Mouse (Mus musculus) heart, embryonic 16.5 days (tissue): ENCODE measurements around the gene Tfb1m. TPM values are rescaled to one million over a fixed set of nuclear protein-coding genes. Genes with fewer than 3 reads are reported as not detected.
A peak's percentile ranks its signal among the peaks of the same experiment; 100 is the strongest.

Experiments
- ATAC-seq: fragments of 200-750 bp; cut with Nextera tagmentation; replicated peaks from 2 replicates; pipeline ENCODE4 v1.8.0; 2017; ENCODE audit warnings: moderate number of reproducible peaks; ENCODE audit not compliant: insufficient read depth, low FRiP score; ENCODE audit errors: extremely low read depth
- H3K27ac ChIP-seq: fragments of 300-500 bp; sonication (generic); 2 replicates; pipeline ENCODE4 v1.5.1; 2014; ENCODE audit warnings: mild to moderate bottlenecking, low read length, control low read depth, moderate library complexity
- H3K27me3 ChIP-seq: fragments of 300-500 bp; sonication (generic); 2 replicates; pipeline ENCODE4 v1.6.1; 2014; ENCODE audit warnings: low read length, mixed read lengths; ENCODE audit not compliant: control insufficient read depth, insufficient read depth
- H3K36me3 ChIP-seq: fragments of 300-500 bp; sonication (generic); 2 replicates; pipeline ENCODE4 v1.6.1; 2014; ENCODE audit not compliant: control insufficient read depth, insufficient read depth
- H3K4me1 ChIP-seq: fragments of 300-500 bp; sonication (generic); 2 replicates; pipeline ENCODE4 v1.6.1; 2014; ENCODE audit warnings: low read length, mixed read lengths; ENCODE audit not compliant: control insufficient read depth, insufficient read depth
- H3K4me2 ChIP-seq: fragments of 300-500 bp; sonication (generic); 2 replicates; pipeline ENCODE4 v1.6.1; 2014; ENCODE audit warnings: low read depth, mild to moderate bottlenecking, control low read depth, low read length
- H3K4me3 ChIP-seq: fragments of 300-500 bp; sonication (generic); 2 replicates; pipeline ENCODE4 v1.5.1; 2014; ENCODE audit warnings: mild to moderate bottlenecking, control low read depth, low read length
- H3K9ac ChIP-seq: fragments of 300-500 bp; sonication (generic); 2 replicates; pipeline ENCODE4 v1.6.1; 2014; ENCODE audit warnings: low read length, control low read depth
- H3K9me3 ChIP-seq: fragments of 300-500 bp; sonication (generic); replicated peaks from 2 replicates; pipeline ENCODE4 v1.6.1; 2016; ENCODE audit warnings: low read length; ENCODE audit not compliant: control insufficient read depth
- WGBS: fragments of 180-500 bp; shearing (Covaris S2); extraction: QIAGEN DNeasy Blood & Tissue Kit; methylation state at CpG from one replicate; pipeline ENCODE4 v1.1.7; 2014; 5-methylcytosine and 5-hydroxymethylcytosine counted together
- polyA plus RNA-seq: library from polyadenylated mRNA; unstranded; fragments of >200 nt; fragmentation: Nextera tagmentation; extraction: Ambion mirVana; gene quantifications from 2 replicates; pipeline ENCODE4 v1.2.1, GENCODE M21; 2015

Gene Tfb1m
- polyA plus RNA-seq = 15.1 and 15.2 TPM in 2 replicates

- Histone ChIP-seq H3K9me3 (no peaks in the 10 kb centered on the region), H3K9ac (peak within 1 kb of the TSS; percentile 79), H3K27me3 (no peaks in the 10 kb centered on the region), H3K27ac (peak within 1 kb of the TSS; percentile 94), H3K4me2 (peak within 1 kb of the TSS; percentile 93), H3K4me3 (peak within 1 kb of the TSS; percentile 74), H3K4me1 (peaks cover 14% of the 10 kb centered on the region), H3K36me3 (0 out of 2 replicates have a peak, but pooled peaks cover 3% of the 10 kb centered on the region)
- WGBS = under 1% methylated on average over 59 of the region's 60 CpGs
- ATAC-seq = peak; percentile 99
These were observed at the start of gene Tfb1m for GRCm38 (mm10) chr17:3557331-3558311. TSS of gene Tfb1m (minus strand) at chr17:3557781.

- no peak overlapping the region for H3K4me3 ChIP-seq
- no peak overlapping the region for H3K27ac ChIP-seq
These were observed 45.5 kb upstream of the Tfb1m start for GRCm38 (mm10) chr17:3602954-3603672.

GRCm38 (mm10) chr17:3598393-3598792, 40.8 kb upstream of the Tfb1m start:
- Histone ChIP-seq H3K36me3 (no peaks in the 10 kb centered on the region), H3K9ac (no peak overlapping the region), H3K27ac (no peak overlapping the region), H3K4me1 (no peaks in the 10 kb centered on the region), H3K4me2 (no peak overlapping the region), H3K4me3 (no peak overlapping the region), H3K27me3 (no peaks in the 10 kb centered on the region), H3K9me3 (no peaks in the 10 kb centered on the region)
- ATAC-seq = no peak
- WGBS = 69% methylated on average over 1 of the region's 1 CpGs

More at GRCm38 (mm10) chr17:3602954-3603672, 45.5 kb upstream of the Tfb1m start:
- no peak for ATAC-seq
- Histone ChIP-seq H3K27me3 (no peaks in the 10 kb centered on the region), H3K4me1 (no peaks in the 10 kb centered on the region), H3K9me3 (no peaks in the 10 kb centered on the region), H3K36me3 (no peaks in the 10 kb centered on the region), H3K4me2 (no peak overlapping the region), H3K9ac (no peak overlapping the region)
- 79% methylated on average over 6 of the region's 6 CpGs for WGBS

- no peak overlapping the region for H3K27ac ChIP-seq
- H3K9me3 ChIP-seq = no peaks in the 10 kb centered on the region
- no peak overlapping the region for H3K9ac ChIP-seq
- no peaks in the 10 kb centered on the region for H3K4me1 ChIP-seq
- H3K36me3 ChIP-seq = no peaks in the 10 kb centered on the region
- H3K4me3 ChIP-seq = no peak overlapping the region
- H3K4me2 ChIP-seq = no peak overlapping the region
- no peak for ATAC-seq
- H3K27me3 ChIP-seq = no peaks in the 10 kb centered on the region
- 83% methylated on average over 1 of the region's 1 CpGs for WGBS
These were observed 40.3 kb upstream of the Tfb1m start for GRCm38 (mm10) chr17:3597866-3598265.

- Histone ChIP-seq H3K4me3 (no peak overlapping the region), H3K4me1 (no peaks in the 10 kb centered on the region), H3K4me2 (no peak overlapping the region), H3K9ac (no peak overlapping the region), H3K27ac (no peak overlapping the region), H3K9me3 (no peaks in the 10 kb centered on the region), H3K36me3 (no peaks in the 10 kb centered on the region), H3K27me3 (no peaks in the 10 kb centered on the region)
- 65% methylated on average over 1 of the region's 1 CpGs for WGBS
- ATAC-seq = no peak
These were observed 39.5 kb upstream of the Tfb1m start for GRCm38 (mm10) chr17:3597130-3597529.

GRCm38 (mm10) chr17:3570876-3571275, 13.3 kb upstream of the Tfb1m start:
- Histone ChIP-seq H3K9me3 (no peaks in the 10 kb centered on the region), H3K4me2 (peak overlapping the region; percentile 45), H3K27ac (no peak overlapping the region), H3K4me3 (peak overlapping the region; percentile 12), H3K27me3 (no peaks in the 10 kb centered on the region), H3K9ac (peak overlapping the region; percentile 38; the same call in 1 of the 2 replicates), H3K4me1 (peaks cover 2% of the 10 kb centered on the region; the same call in 1 of the 2 replicates), H3K36me3 (no peaks in the 10 kb centered on the region)
- 5% methylated on average over 12 of the region's 12 CpGs for WGBS
- ATAC-seq = no peak

GRCm38 (mm10) chr17:3562405-3562804, 4.8 kb upstream of the Tfb1m start:
- 40% methylated on average over 8 of the region's 8 CpGs for WGBS
- no peak for ATAC-seq

GRCm38 (mm10) chr17:3560534-3560933, 3.0 kb upstream of the Tfb1m start:
- no peak for ATAC-seq
- no peak overlapping the region for H3K4me2 ChIP-seq
- H3K4me3 ChIP-seq = no peak overlapping the region
- H3K9ac ChIP-seq = no peak overlapping the region
- H3K27ac ChIP-seq = no peak overlapping the region
- H3K9me3 ChIP-seq = no peaks in the 10 kb centered on the region
- 64% methylated on average over 3 of the region's 3 CpGs for WGBS
- no peaks in the 10 kb centered on the region for H3K36me3 ChIP-seq
- peaks cover 14% of the 10 kb centered on the region for H3K4me1 ChIP-seq
- H3K27me3 ChIP-seq = no peaks in the 10 kb centered on the region

More at GRCm38 (mm10) chr17:3562405-3562804, 4.8 kb upstream of the Tfb1m start:
- Histone ChIP-seq H3K27me3 (no peaks in the 10 kb centered on the region), H3K9ac (no peak overlapping the region), H3K4me1 (peaks cover 6% of the 10 kb centered on the region), H3K36me3 (no peaks in the 10 kb centered on the region), H3K27ac (no peak overlapping the region), H3K4me3 (no peak overlapping the region), H3K4me2 (no peak overlapping the region), H3K9me3 (no peaks in the 10 kb centered on the region)
